Mouse (Mus musculus) hindbrain, embryonic 16.5 days (tissue): ENCODE data around the gene Nptx1. TPM values are rescaled to one million over a fixed set of nuclear protein-coding genes. Genes with fewer than 3 reads are reported as not detected.

Experiments
- ATAC-seq: fragments of 200-750 bp; cut with Nextera tagmentation; 2 replicates; pipeline ENCODE4 v1.8.0; 2017; ENCODE audit warnings: moderate TSS enrichment, moderate library complexity
- H3K27ac ChIP-seq: fragments of 300-500 bp; sonication (generic); 2 replicates; pipeline ENCODE4 v1.5.1; 2014; ENCODE audit warnings: low read depth, mild to moderate bottlenecking, control low read depth, low read length, moderate library complexity
- H3K27me3 ChIP-seq: fragments of 300-500 bp; sonication (generic); replicated peaks from 2 replicates; pipeline ENCODE4 v1.6.1; 2014; ENCODE audit warnings: low read length; ENCODE audit not compliant: control insufficient read depth, insufficient read depth
- H3K36me3 ChIP-seq: fragments of 300-500 bp; sonication (generic); 2 replicates; pipeline ENCODE4 v1.6.1; 2014; ENCODE audit warnings: mild to moderate bottlenecking, low read length, moderate library complexity, mixed read lengths; ENCODE audit not compliant: control insufficient read depth, insufficient read depth
- H3K4me1 ChIP-seq: fragments of 300-500 bp; sonication (generic); 2 replicates; pipeline ENCODE4 v1.6.1; 2014; ENCODE audit warnings: low read depth, low read length; ENCODE audit not compliant: control insufficient read depth, insufficient read depth
- H3K4me2 ChIP-seq: fragments of 300-500 bp; sonication (generic); 2 replicates; pipeline ENCODE4 v1.6.1; 2014; ENCODE audit warnings: mild to moderate bottlenecking, low read length, control low read depth, moderate library complexity
- H3K4me3 ChIP-seq: fragments of 300-500 bp; sonication (generic); 2 replicates; pipeline ENCODE4 v1.5.1; 2014; ENCODE audit warnings: mild to moderate bottlenecking, low read length, control low read depth, moderate library complexity
- H3K9ac ChIP-seq: fragments of 300-500 bp; sonication (generic); 2 replicates; pipeline ENCODE4 v1.6.1; 2014; ENCODE audit warnings: low read depth, mild to moderate bottlenecking, control low read depth, low read length, moderate library complexity
- H3K9me3 ChIP-seq: fragments of 300-500 bp; sonication (generic); 2 replicates; pipeline ENCODE4 v1.6.1; 2014; ENCODE audit warnings: mild to moderate bottlenecking, low read length, moderate library complexity; ENCODE audit not compliant: control insufficient read depth
- WGBS: fragments of 180-500 bp; shearing (Covaris S2); extraction: QIAGEN DNeasy Blood & Tissue Kit; methylation state at CpG from one replicate; pipeline ENCODE4 v1.1.7; 2014; 5-methylcytosine and 5-hydroxymethylcytosine counted together
- polyA plus RNA-seq: library from polyadenylated mRNA; unstranded; fragments of >200 nt; fragmentation: Nextera tagmentation; extraction: Ambion mirVana; gene quantifications from 2 replicates; pipeline ENCODE4 v1.2.1, GENCODE M21; 2015

Nptx1 gene
- 15.6 and 22.4 TPM in 2 replicates for polyA plus RNA-seq

GRCm38 (mm10) chr11:119547183-119547921 is at the start of gene Nptx1:
Gene Nptx1, minus strand, starts transcription at chr11:119547753.
- ATAC-seq: peak; percentile 57
- no peaks in the 10 kb centered on the region for H3K9me3 ChIP-seq
- peak within 1 kb of the TSS; percentile 96 for H3K4me2 ChIP-seq
- no peaks in the 10 kb centered on the region for H3K36me3 ChIP-seq
- peaks cover 53% of the 10 kb centered on the region for H3K4me1 ChIP-seq
- peak within 1 kb of the TSS; percentile 70 for H3K27ac ChIP-seq
- 0% methylated on average over 62 of the region's 90 CpGs for WGBS
- H3K9ac ChIP-seq: peak within 1 kb of the TSS; percentile 86
- peak within 1 kb of the TSS; percentile 68 for H3K4me3 ChIP-seq
- 0 out of 2 replicates have a peak, but pooled peaks cover 4% of the 10 kb centered on the region for H3K27me3 ChIP-seq

DNA sequence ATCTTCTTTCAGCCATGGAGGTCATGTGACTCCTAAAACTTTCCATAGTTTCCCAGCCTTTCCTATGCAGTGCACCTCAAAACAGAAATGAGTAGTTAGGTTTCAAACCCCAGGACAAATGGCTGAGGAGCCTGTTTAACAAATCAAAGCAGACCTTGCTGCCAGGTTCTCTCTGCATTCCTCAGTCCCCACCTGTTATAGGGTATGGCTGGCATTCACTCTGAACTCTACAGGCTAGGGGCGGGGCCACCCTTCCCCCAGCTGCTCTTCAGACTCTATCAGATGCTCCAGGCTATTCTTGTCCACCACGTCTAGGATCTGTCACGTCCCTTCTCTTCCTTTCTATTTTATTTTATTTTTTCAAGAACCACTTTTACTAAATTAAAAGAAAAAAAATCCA is 46.4 kb upstream of the Nptx1 start:
- H3K9ac ChIP-seq: no peak overlapping the region
- 31% methylated on average over 3 of the region's 3 CpGs for WGBS
- peaks cover 3% of the 10 kb centered on the region; the same call in 1 of the 2 replicates for H3K4me1 ChIP-seq
- no peak overlapping the region for H3K4me3 ChIP-seq
- ATAC-seq: no peak
- H3K27me3 ChIP-seq: no peaks in the 10 kb centered on the region
- no peaks in the 10 kb centered on the region for H3K36me3 ChIP-seq
- H3K27ac ChIP-seq: no peak overlapping the region
- no peak overlapping the region for H3K4me2 ChIP-seq
- no peaks in the 10 kb centered on the region for H3K9me3 ChIP-seq

GRCm38 (mm10) chr11:119589242-119589641 is 41.7 kb upstream of the Nptx1 start:
- 83% methylated on average over 7 of the region's 7 CpGs for WGBS
- Histone ChIP-seq H3K4me3 (no peak overlapping the region), H3K27ac (no peak overlapping the region), H3K9ac (no peak overlapping the region), H3K27me3 (no peaks in the 10 kb centered on the region), H3K4me1 (peaks cover 3% of the 10 kb centered on the region; the same call in 1 of the 2 replicates), H3K4me2 (no peak overlapping the region), H3K9me3 (no peaks in the 10 kb centered on the region), H3K36me3 (no peaks in the 10 kb centered on the region)
- ATAC-seq: no peak

- 82% methylated on average over 5 of the region's 5 CpGs for WGBS
- H3K4me1 ChIP-seq: no peaks in the 10 kb centered on the region
- no peaks in the 10 kb centered on the region for H3K27me3 ChIP-seq
- ATAC-seq: no peak
- H3K4me3 ChIP-seq: no peak overlapping the region
- no peak overlapping the region for H3K4me2 ChIP-seq
- no peak overlapping the region for H3K9ac ChIP-seq
- no peaks in the 10 kb centered on the region for H3K9me3 ChIP-seq
- no peak overlapping the region for H3K27ac ChIP-seq
- H3K36me3 ChIP-seq: no peaks in the 10 kb centered on the region
Observed at GRCm38 (mm10) chr11:119587112-119587511, 39.6 kb upstream of the Nptx1 start.

DNA sequence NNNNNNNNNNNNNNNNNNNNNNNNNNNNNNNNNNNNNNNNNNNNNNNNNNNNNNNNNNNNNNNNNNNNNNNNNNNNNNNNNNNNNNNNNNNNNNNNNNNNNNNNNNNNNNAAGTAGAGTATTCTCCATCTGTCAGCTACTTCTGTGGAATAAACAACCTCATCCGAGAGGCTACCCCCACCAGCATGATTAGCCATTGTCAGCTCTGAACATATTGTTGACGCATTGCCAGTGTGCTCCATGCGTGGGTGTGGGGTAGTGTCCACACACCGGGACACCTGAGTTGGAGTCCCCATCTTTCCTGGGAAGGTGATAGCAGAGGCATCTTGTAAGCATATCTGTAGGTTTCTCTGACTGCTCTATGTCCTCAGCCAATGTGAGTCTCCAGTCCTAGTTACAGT is 39.0 kb upstream of the Nptx1 start:
- Histone ChIP-seq H3K9ac (no peak overlapping the region), H3K9me3 (no peaks in the 10 kb centered on the region)
- 79% methylated on average over 4 of the region's 4 CpGs for WGBS

DNA sequence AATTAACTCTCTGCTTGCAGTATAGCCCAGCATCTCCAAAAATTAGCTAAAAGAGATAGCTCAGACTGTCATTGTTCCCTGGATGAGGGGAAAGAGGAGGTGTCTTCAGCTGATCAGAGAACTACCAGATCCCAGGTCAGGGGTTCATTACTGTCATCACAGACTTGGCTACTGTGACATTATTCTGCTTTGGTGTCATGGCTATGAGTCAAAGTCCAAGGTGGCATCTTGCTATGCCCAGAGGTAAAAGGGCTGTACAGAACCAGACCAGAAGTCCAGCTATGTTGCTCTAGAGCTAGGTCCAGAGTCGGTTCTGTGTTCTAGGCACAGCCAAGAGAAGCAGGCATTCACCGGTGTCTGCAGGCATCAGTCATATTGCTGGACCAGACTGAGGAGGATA is 30.2 kb upstream of the Nptx1 start:
- peaks cover 7% of the 10 kb centered on the region; the same call in 1 of the 2 replicates for H3K4me1 ChIP-seq
- no peak overlapping the region for H3K27ac ChIP-seq
- H3K9ac ChIP-seq: no peak overlapping the region
- 87% methylated on average over 2 of the region's 2 CpGs for WGBS
- no peaks in the 10 kb centered on the region for H3K27me3 ChIP-seq
- no peak for ATAC-seq
- H3K9me3 ChIP-seq: no peaks in the 10 kb centered on the region
- H3K36me3 ChIP-seq: no peaks in the 10 kb centered on the region
- H3K4me3 ChIP-seq: no peak overlapping the region
- no peak overlapping the region for H3K4me2 ChIP-seq

More for the DNA sequence above, 39.0 kb upstream of the Nptx1 start:
- H3K4me1 ChIP-seq: no peaks in the 10 kb centered on the region
- no peak for ATAC-seq
- H3K4me3 ChIP-seq: no peak overlapping the region
- H3K27ac ChIP-seq: no peak overlapping the region
- no peaks in the 10 kb centered on the region for H3K27me3 ChIP-seq
- no peak overlapping the region for H3K4me2 ChIP-seq
- no peaks in the 10 kb centered on the region for H3K36me3 ChIP-seq

GRCm38 (mm10) chr11:119576855-119577254 is 29.3 kb upstream of the Nptx1 start:
- no peak for ATAC-seq
- Histone ChIP-seq H3K27me3 (no peaks in the 10 kb centered on the region), H3K4me1 (peaks cover 7% of the 10 kb centered on the region; the same call in 1 of the 2 replicates), H3K36me3 (no peaks in the 10 kb centered on the region), H3K9me3 (no peaks in the 10 kb centered on the region), H3K27ac (no peak overlapping the region; the same call in 1 of the 2 replicates), H3K4me3 (no peak overlapping the region), H3K4me2 (no peak overlapping the region), H3K9ac (no peak overlapping the region)
- 6% methylated on average over 4 of the region's 4 CpGs for WGBS

DNA sequence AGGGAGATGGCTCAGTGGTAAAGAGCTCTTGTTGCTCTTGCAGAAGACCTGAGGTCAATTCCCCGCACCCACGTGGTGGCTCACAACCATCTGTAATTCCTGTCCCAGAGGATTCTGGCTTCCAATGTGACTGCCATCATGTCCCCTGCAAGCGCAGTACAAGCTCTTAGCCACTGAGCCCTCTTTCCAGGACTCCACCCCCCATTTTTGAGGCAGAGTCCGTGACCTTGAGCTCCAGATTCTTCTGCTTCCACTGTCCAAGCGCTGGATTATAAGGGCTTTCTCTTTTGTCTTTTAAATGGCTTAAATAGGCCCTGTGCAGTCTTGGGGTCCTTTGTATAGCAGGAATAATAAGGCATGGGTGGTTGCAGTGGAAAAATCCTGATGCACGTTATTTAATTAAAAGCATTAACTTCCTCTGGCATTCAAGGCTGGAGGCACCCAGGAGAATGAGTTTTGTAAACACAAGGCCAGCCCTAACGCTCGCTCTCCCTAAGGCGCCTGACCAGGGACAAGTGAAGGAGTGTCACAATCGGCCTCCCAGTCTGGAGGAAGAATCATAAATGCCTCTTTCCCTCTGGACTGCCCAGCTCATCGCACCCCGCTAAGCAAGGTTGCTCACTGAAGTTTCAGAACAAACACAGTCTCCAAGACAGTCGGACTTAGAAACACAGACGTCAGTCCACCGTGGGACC is 24.9 kb upstream of the Nptx1 start:
- Histone ChIP-seq H3K36me3 (no peaks in the 10 kb centered on the region), H3K9ac (peak overlapping the region; percentile 20; the same call in 1 of the 2 replicates)
- WGBS: 40% methylated on average over 15 of the region's 15 CpGs

DNA sequence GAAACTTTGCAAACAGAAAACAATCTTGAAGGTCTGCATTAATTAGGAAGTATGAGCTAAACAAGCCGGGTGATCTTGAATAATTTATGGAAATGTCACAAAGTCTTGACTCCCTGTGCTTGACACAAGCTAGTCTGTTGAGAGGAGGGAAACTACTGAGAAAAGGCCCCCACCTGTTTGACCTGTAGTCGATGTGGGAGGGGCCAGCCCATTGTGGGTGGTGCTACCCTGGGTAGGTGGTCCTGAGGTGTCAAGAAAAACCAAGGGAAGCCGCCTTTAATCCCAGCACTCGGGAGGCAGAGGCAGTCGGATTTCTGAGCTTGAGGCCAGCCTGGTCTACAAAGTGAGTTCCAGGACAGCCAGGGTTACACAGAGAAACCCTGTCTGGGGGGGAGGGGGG is 18.6 kb upstream of the Nptx1 start:
- Histone ChIP-seq H3K4me2 (no peak overlapping the region), H3K36me3 (no peaks in the 10 kb centered on the region), H3K27me3 (no peaks in the 10 kb centered on the region; the same call in 1 of the 2 replicates), H3K4me3 (no peak overlapping the region), H3K9me3 (no peaks in the 10 kb centered on the region), H3K9ac (no peak overlapping the region), H3K27ac (no peak overlapping the region), H3K4me1 (0 out of 2 replicates have a peak, but pooled peaks cover 5% of the 10 kb centered on the region)
- no peak for ATAC-seq
- 65% methylated on average over 5 of the region's 5 CpGs for WGBS

More for the DNA sequence above, 24.9 kb upstream of the Nptx1 start:
- Histone ChIP-seq H3K27me3 (no peaks in the 10 kb centered on the region), H3K9me3 (no peaks in the 10 kb centered on the region), H3K4me2 (no peak overlapping the region), H3K4me1 (peaks cover 7% of the 10 kb centered on the region; the same call in 1 of the 2 replicates), H3K4me3 (no peak overlapping the region), H3K27ac (no peak overlapping the region)
- ATAC-seq: no peak
